Mouse (Mus musculus) liver, adult (tissue): ENCODE measurements around the gene Lrrc74b.

ENCODE experiments used
- GATA4 ChIP-seq: IDR thresholded peaks from 2 replicates; pipeline ENCODE4 v1.6.1; 2014; ENCODE audit warnings: mild to moderate bottlenecking, low read length; ENCODE audit not compliant: insufficient replicate concordance

Lrrc74b gene

DNA sequence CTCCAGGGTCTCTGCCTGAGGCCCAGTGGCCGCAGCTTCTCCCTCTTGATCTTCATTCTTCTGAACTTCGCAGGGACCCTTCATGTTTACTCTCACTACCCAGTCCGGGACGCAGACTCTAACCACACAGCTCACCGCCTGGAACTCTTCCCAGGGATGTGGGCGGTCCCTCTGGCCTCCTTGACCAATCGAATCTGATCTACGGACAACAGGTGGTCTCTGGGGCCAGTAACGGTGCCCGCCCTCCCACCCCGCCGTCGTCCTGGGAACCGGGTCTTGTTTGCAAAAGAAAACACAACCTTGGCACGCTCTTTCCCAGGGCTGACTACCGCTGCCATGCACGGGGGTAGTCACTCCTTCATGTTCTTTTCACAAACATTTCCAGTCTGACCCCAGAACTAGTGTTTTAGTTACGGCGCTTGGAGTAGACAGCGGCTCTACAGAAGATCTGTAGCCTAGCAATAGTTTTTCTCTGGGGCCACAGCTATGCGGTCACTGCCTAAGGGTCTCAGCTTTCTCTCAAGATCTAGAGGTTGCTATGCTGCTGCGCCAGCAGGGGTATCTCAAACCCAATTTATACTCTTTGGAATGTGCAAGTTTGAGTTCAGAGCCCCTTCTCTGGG is at the start of gene Lrrc74b:
Gene Lrrc74b, minus strand, starts transcription at position 120 of the 623 bp plus-strand sequence.
- no peak for TF ChIP-seq GATA4

GRCm38 (mm10) chr16:17605684-17606083 is 44.6 kb upstream of the Lrrc74b start:
- no peak for TF ChIP-seq GATA4

DNA sequence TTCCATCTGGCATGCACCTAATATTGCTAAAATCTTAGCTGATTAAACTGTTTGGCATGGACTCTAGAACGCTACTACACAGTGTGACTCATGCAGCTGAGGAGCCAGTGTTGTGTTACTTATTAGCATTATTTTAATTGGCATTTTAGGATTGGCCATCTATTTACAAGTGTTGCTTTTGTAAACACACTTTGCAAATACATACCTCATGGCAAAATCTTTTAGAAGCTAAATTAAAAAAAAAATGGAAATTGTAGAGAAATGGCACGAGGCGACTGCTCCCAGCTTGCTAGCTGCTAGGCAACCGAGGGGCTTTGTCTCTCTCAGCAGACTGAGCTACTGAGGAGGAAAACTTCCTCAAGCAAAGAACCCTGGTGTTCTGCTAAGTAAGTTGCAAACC is 43.9 kb upstream of the Lrrc74b start:
- TF ChIP-seq GATA4, result no peak

- no peak for TF ChIP-seq GATA4
Observed at GRCm38 (mm10) chr16:17600944-17601562, 40.0 kb upstream of the Lrrc74b start.

- no peak for TF ChIP-seq GATA4
Observed at GRCm38 (mm10) chr16:17590731-17591130, 29.7 kb upstream of the Lrrc74b start.

- TF ChIP-seq GATA4, result no peak
Observed at GRCm38 (mm10) chr16:17584555-17584954, 23.5 kb upstream of the Lrrc74b start.

GRCm38 (mm10) chr16:17583064-17583463 is 22.0 kb upstream of the Lrrc74b start, which contains the start of gene Slc7a4:
Slc7a4 (minus strand) TSS chr16:17583214.
- no peak for TF ChIP-seq GATA4

GRCm38 (mm10) chr16:17576825-17577215 is 15.8 kb upstream of the Lrrc74b start:
- TF ChIP-seq GATA4, result no peak

DNA sequence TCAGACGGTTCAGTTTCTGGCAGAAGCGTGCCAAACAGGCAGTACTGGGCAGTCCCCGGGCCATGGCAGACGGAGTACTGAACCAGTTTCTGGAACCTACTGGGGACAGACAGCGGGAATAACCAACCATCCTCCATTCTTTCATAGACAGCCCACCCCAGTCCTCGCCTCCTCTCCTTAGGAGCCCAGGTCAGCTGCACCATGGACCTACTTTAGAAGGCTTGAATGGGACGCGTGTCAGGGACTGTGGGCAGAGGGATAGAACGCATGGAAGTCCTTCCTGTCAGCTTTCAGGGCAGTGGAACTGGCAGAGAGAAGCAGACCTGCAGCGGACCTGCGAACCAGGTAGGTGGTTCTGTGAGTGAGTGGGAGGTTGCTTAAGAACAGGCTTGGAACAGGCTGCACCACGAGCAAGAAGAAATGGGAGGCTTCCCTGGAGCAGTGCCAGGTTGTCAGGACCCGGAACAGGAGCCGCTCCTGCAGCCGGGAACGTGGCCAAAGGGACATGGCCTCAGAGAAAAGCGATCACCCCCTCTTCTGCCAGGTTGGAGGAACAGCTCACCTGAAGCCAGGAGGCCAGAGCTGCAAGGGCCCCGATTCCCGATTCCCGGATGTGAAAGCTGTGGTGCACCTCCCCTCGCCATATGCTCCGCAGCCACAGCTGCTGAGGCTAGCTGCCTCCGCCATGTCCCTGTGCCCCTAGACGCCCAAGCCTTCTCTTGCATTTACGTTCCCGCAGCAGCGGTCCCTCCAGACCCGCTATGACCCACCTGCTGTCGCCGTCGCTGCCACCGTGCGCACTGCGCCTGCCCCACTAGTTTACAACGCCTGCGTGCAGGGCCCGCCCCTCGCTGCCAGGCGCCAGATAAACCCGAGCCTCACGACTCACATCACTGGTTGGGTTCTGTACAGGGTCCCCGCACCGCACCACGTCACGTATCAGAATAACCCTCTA is 15.1 kb upstream of the Lrrc74b start:
- TF ChIP-seq GATA4, result no peak

- no peak for TF ChIP-seq GATA4
Observed at GRCm38 (mm10) chr16:17566186-17566585, 5.1 kb upstream of the Lrrc74b start.

DNA sequence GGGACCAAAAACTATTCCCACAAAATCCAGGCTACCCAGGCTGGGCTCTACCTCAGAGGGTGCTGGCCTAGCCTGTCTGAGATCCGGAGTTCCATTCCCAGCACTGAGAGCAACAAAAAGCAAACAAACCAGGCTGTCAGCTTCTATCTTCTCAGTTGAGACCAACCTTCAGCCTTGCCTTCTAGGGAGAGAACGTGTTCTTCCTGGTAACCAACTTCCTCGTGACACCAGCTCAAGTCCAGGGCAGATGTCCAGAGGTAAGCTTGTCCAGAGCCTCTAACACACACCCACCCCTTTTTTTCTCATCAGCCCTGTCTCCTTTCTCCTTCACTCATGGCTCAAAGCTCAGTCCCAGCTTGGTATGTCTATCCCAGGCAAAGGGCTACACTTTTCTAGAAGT is 3.7 kb upstream of the Lrrc74b start:
- no peak for TF ChIP-seq GATA4

DNA sequence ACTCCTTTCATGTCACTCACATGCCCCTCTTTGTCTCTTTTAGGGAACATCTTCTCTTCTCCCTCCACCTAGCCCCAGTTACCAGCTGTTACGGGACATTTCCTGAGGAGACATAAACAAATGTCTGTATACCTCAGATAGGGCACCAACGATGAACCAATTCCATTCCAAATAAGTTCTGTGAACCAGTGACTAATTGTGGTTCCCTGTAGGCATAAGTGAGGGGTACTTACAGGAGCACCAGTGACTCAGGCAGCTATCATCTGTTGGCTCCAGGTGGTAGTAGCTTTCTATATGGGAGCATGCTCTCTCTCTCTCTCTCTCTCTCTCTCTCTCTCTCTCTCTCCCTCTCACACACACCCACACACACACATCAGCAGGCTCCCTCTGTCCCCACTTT is 3.2 kb upstream of the Lrrc74b start:
- TF ChIP-seq GATA4, result no peak

DNA sequence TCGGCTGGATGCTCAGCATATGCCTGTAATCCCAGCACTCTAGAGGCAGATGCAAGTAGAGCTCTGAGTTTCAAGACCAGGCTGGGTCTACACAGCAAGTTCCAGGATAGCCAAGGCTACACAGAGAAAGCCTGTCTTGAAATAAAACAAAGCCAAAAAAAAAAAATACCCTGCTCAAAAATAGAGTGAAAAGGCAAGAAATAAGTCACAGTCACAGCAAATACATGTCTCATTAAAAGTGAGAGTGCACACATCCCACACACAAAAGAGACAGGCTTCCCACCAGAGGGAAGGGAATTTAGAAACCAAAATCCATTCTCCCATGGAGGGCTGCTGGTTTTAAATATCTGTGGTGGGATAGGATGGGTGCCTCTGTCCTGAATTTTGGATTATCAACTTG is 2.5 kb upstream of the Lrrc74b start:
- no peak for TF ChIP-seq GATA4

- no peak for TF ChIP-seq GATA4
Observed at GRCm38 (mm10) chr16:17561751-17562208, 733 bp upstream of the Lrrc74b start, which contains the start of gene P2rx6. P2rx6 (plus strand) TSS chr16:17561885.

DNA sequence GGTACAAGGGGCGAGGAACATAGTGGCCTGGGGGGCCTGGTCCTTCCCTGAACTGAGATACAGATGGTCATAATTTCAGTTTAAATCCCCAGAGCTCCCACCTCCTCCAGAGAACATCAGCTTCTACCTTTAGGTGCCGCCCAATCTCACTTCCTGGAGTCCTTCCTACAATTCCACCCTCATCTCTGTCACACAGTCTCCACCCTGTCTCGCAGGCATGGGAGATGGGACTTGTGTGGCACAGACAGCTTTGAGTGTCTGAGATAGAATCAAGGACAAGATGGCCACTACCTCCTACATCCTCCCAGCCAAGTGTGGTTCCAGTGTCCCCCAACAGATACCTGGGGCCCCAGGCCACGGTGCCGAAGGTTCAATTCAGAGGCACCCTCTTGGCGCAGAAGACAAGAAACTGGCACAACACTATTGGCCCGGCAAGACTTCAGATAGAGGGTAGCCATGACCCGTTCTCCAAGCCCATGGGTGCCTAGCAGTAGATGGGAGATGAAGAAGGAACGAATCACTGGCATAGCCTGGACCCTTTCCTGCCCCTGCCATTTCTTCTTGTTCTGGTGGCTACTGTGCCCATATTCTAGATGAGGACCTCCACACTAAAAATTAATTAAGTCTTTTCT is 1.5 kb downstream of the Lrrc74b start:
- no peak for TF ChIP-seq GATA4

DNA sequence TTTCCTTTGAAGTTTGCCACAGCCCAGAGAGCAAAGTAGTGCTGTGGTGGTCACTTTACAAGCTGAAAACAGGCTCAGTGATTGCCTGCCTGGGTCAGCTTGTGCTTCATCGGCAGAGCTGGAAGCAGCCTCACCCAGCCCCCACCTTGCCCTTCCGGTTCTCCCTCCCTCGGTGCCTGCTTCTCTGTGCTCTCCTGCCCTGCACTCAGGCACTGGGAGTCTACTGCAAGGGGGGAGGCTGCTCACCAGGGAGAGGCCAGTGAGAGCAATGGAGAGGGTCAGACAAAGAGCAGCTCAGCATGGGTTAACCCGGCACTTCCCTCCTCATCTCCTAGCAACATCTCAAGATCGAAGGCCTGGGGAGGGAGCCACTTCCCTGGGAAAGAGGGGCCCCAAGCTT is 2.2 kb downstream of the Lrrc74b start:
- no peak for TF ChIP-seq GATA4
